In genomic region chr9:57439083-57439482, GRCm38 (mm10) we compare ENCODE assay signal across 9 mouse cellular contexts. TPM values are rescaled to one million over a fixed set of nuclear protein-coding genes. Genes with fewer than 3 reads are reported as not detected.
DNase-seq lines count a peak whose midpoint lies in the region; ATAC-seq and TF ChIP-seq lines count a peak whose summit lies in the region.
"Had no signal": no experiment of that assay in that cellular context is flagged by ENCODE, and none has a peak within 500 bp of the region (broad histone marks: within the 10 kb centered on the region; RNA-seq: fewer than 3 reads in every experiment).

No protein-coding gene starts in this region.

- peak overlapping the region; percentile 78; the same call in 1 of the 2 replicates for H3K27ac ChIP-seq in heart, adult 2 months
- H3K27ac ChIP-seq in forebrain, embryonic 15.5 days (replicated peaks), result no peak overlapping the region
- H3K27ac ChIP-seq in liver, embryonic 12.5 days, result peak overlapping the region; percentile 86

- peaks cover 4% of the 10 kb centered on the region for H3K4me1 ChIP-seq in heart, adult 2 months (ENCODE audit: control insufficient read depth, insufficient read depth, low read length)
- peaks cover 82% of the 10 kb centered on the region for H3K4me1 ChIP-seq in E14TG2a.4 (replicated peaks; ENCODE audit: low read depth, low read length)
- H3K4me1 ChIP-seq in forebrain, embryonic 15.5 days, result peaks cover 8% of the 10 kb centered on the region
- H3K4me1 ChIP-seq in liver, embryonic 12.5 days, result peaks cover 41% of the 10 kb centered on the region

- no peak for DNase-seq in heart, adult 2 months
- DNase-seq in heart, adult 8-10 months (ENCODE audit: low spot score), result no peak
- no peak for DNase-seq in gastrocnemius, postnatal 14 days
- DNase-seq in layer of hippocampus, postnatal 10 days (ENCODE audit: low spot score in 2 of 2), result no peak

- no peaks in the 10 kb centered on the region for H3K79me2 ChIP-seq in heart, adult 2 months (replicated peaks; ENCODE audit: control insufficient read depth, insufficient read depth, low read length)

- TF ChIP-seq CTCF in heart, adult 2 months (IDR thresholded peaks at IDR 0.05), result no peak
- no peak for TF ChIP-seq CTCF in E14TG2a.4 (conservative IDR thresholded peaks at IDR 0.05; ENCODE audit: low read length)

- ATAC-seq in forebrain, embryonic 15.5 days (replicated peaks), result no peak
- no peak for ATAC-seq in liver, embryonic 12.5 days
- no peak for ATAC-seq in frontal cortex, adult (ENCODE audit: low TSS enrichment)

- intact Hi-C loops in heart, adult 2 months (cut with DNase I), result no loop called here
- intact Hi-C loops in gastrocnemius, postnatal 14 days (cut with DNase I; ENCODE audit: low total_unique reads), result no loop called here

- H3K4me2 ChIP-seq in forebrain, embryonic 15.5 days (replicated peaks), result peak overlapping the region; percentile 64
- peak overlapping the region; percentile 80 for H3K4me2 ChIP-seq in liver, embryonic 12.5 days

- H3K9me3 ChIP-seq in E14TG2a.4 (ENCODE audit: low read length), result no peaks in the 10 kb centered on the region
- no peaks in the 10 kb centered on the region for H3K9me3 ChIP-seq in forebrain, embryonic 15.5 days
- no peaks in the 10 kb centered on the region for H3K9me3 ChIP-seq in liver, embryonic 12.5 days (replicated peaks)

- no peak overlapping the region for H3K9ac ChIP-seq in heart, adult 2 months (ENCODE audit: low read depth, low read length)
- peak overlapping the region; percentile 62 for H3K9ac ChIP-seq in forebrain, embryonic 15.5 days (replicated peaks)
- peak overlapping the region; percentile 79 for H3K9ac ChIP-seq in liver, embryonic 12.5 days

- H3K27me3 ChIP-seq in heart, adult 2 months (ENCODE audit: control insufficient read depth, insufficient read depth, low read length), result no peaks in the 10 kb centered on the region
- no peaks in the 10 kb centered on the region for H3K27me3 ChIP-seq in E14TG2a.4 (ENCODE audit: insufficient read depth, low read length)
- H3K27me3 ChIP-seq in forebrain, embryonic 15.5 days, result no peaks in the 10 kb centered on the region
- H3K27me3 ChIP-seq in liver, embryonic 12.5 days (replicated peaks), result no peaks in the 10 kb centered on the region

- TF ChIP-seq POLR2A in heart, adult 2 months (IDR thresholded peaks at IDR 0.05; ENCODE audit: insufficient read depth, low read depth, low read length), result no peak

- TF ChIP-seq EP300 in heart, adult 2 months (IDR thresholded peaks at IDR 0.05; ENCODE audit: insufficient read depth, low read depth, low read length), result no peak

- 24% methylated on average over 7 of the region's 7 CpGs for WGBS in heart, adult 2 months
- WGBS in forebrain, embryonic 15.5 days, result 48% methylated on average over 7 of the region's 7 CpGs
- 29% methylated on average over 7 of the region's 7 CpGs for WGBS in liver, embryonic 12.5 days (ENCODE audit: insufficient replicate concordance)

- no peaks in the 10 kb centered on the region for H3K36me3 ChIP-seq in heart, adult 2 months (ENCODE audit: control insufficient read depth, insufficient read depth, low read length)
- peaks cover 75% of the 10 kb centered on the region for H3K36me3 ChIP-seq in E14TG2a.4 (ENCODE audit: insufficient read depth, low read length)
- peaks cover 28% of the 10 kb centered on the region for H3K36me3 ChIP-seq in forebrain, embryonic 15.5 days
- H3K36me3 ChIP-seq in liver, embryonic 12.5 days, result peaks cover 6% of the 10 kb centered on the region; the same call in 1 of the 2 replicates

- peak overlapping the region; percentile 67 for H3K4me3 ChIP-seq in heart, adult 2 months
- peak overlapping the region; percentile 83 for H3K4me3 ChIP-seq in E14TG2a.4 (replicated peaks; ENCODE audit: low read length)
- H3K4me3 ChIP-seq in forebrain, embryonic 15.5 days, result peak overlapping the region; percentile 57
- H3K4me3 ChIP-seq in liver, embryonic 12.5 days, result peak overlapping the region; percentile 67

RNA-seq across cellular contexts. Expression of gene Ppcdc, which starts 0.8 kb away (rescaled TPM):
- total RNA-seq in heart, adult 2 months (2021), result 1 to 10 TPM; 7.3 to 7.6 TPM
- polyA plus RNA-seq in heart, adult 2 months (2012; rRNA removed), result 16.9 and 22.9 TPM in 2 replicates
- total RNA-seq in heart, adult 8-10 months (2022), result 10 to 100 TPM in 2 of 4 experiments, 1 to 10 TPM in 2; 7.0 to 18.5 (median 9.7) TPM
- 21.3 and 29.5 TPM in 2 replicates for polyA plus RNA-seq in forebrain, embryonic 15.5 days (2015; fragmentation: Nextera tagmentation; extraction: Ambion mirVana)
- 13.8 and 15.6 TPM in 2 replicates for polyA plus RNA-seq in liver, embryonic 12.5 days (2016; fragmentation: Nextera tagmentation; extraction: Ambion mirVana)
- 1 to 10 TPM; 7.3 to 7.6 TPM for total RNA-seq in gastrocnemius, postnatal 14 days (2021)
- 10 to 100 TPM; 14.2 to 15.5 TPM for total RNA-seq in layer of hippocampus, postnatal 10 days (2021)

RNA-seq across cellular contexts. Expression of gene Scamp5, which starts 28.8 kb away (rescaled TPM):
- total RNA-seq in heart, adult 2 months (2021), result 1 to 10 TPM; 3.9 to 4.9 TPM
- 15.9 and 21.4 TPM in 2 replicates for polyA plus RNA-seq in heart, adult 2 months (2012; rRNA removed)
- total RNA-seq in heart, adult 8-10 months (2022), result 1 to 10 TPM; 4.1 to 7.3 (median 6.5) TPM
- 102 and 106 TPM in 2 replicates for polyA plus RNA-seq in forebrain, embryonic 15.5 days (2015; fragmentation: Nextera tagmentation; extraction: Ambion mirVana)
- polyA plus RNA-seq in liver, embryonic 12.5 days (2016; fragmentation: Nextera tagmentation; extraction: Ambion mirVana), result 10.5 and 12.4 TPM in 2 replicates
- 1 to 10 TPM; 3.6 to 6.4 TPM for total RNA-seq in gastrocnemius, postnatal 14 days (2021)
- 100 to 1,000 TPM; 345 to 387 TPM for total RNA-seq in layer of hippocampus, postnatal 10 days (2021)
- total RNA-seq: neutrophil, adult 5-6 weeks had no signal

Comparison
In these comparisons a context has a peak if more than half of its experiments do, and no peak if none do; other contexts are left out.
1. RNA of gene Scamp5, which starts 28.8 kb away (total RNA-seq): 345 to 387 TPM in layer of hippocampus, postnatal 10 days; 4.1 to 7.3 TPM in heart, adult 8-10 months, 3.6 to 6.4 TPM in gastrocnemius, postnatal 14 days and 3.9 to 4.9 TPM in heart, adult 2 months; every median in the first group is over 10 times any median in the second.
2. Peak in every context shown above with its lines, with median percentiles within 50 percentile points of each other: H3K4me3 ChIP-seq.